Mouse (Mus musculus) C2C12 (cell line): ENCODE measurements around the gene Armh3. TPM values are rescaled to one million over a fixed set of nuclear protein-coding genes. Genes with fewer than 3 reads are reported as not detected.

Experiments used
- H3K27me3 ChIP-seq: one replicate; pipeline ENCODE4 v1.6.1; 2011; ENCODE audit not compliant: control insufficient read depth, insufficient read depth, insufficient read length
- H3K36me3 ChIP-seq: one replicate; pipeline ENCODE4 v1.6.1; 2011; ENCODE audit not compliant: control insufficient read depth, insufficient read depth
- H3K4me3 ChIP-seq: one replicate; pipeline ENCODE4 v1.5.1; 2011; ENCODE audit warnings: mild to moderate bottlenecking, control low read depth; ENCODE audit not compliant: poor library complexity, insufficient read depth, severe bottlenecking
- H3K79me2 ChIP-seq: one replicate; pipeline ENCODE4 v1.6.1; 2011; ENCODE audit not compliant: control insufficient read depth, insufficient read depth
- H3K79me3 ChIP-seq: one replicate; pipeline ENCODE4 v1.6.1; 2011; ENCODE audit warnings: low read depth, control low read depth
- H3ac ChIP-seq: one replicate; pipeline ENCODE3; 2011; ENCODE audit warnings: low read depth; ENCODE audit not compliant: control insufficient read depth, insufficient read length
- CEBPB ChIP-seq: IDR thresholded peaks from one replicate; pipeline ENCODE4 v1.6.1; 2011; ENCODE audit warnings: low read depth, mild to moderate bottlenecking, control low read depth, moderate library complexity
- CTCF ChIP-seq: IDR thresholded peaks from one replicate; pipeline ENCODE4 v1.5.1; 2011; ENCODE audit not compliant: control insufficient read depth, insufficient read depth, insufficient read length
- FOSL1 ChIP-seq: IDR thresholded peaks from one replicate; pipeline ENCODE4 v1.8.0; 2011; ENCODE audit warnings: mild to moderate bottlenecking, low read length; ENCODE audit not compliant: poor library complexity, insufficient read depth, severe bottlenecking
- MAX ChIP-seq: IDR thresholded peaks from one replicate; pipeline ENCODE4 v1.6.1; 2011; ENCODE audit warnings: mild to moderate bottlenecking, control low read depth
- MYOD1 ChIP-seq: IDR thresholded peaks from one replicate; pipeline ENCODE4 v1.6.1; 2011; ENCODE audit warnings: low read depth; ENCODE audit not compliant: control insufficient read depth, insufficient read length
- MYOG ChIP-seq: IDR thresholded peaks from one replicate; pipeline ENCODE4 v1.6.1; 2011; ENCODE audit not compliant: control insufficient read depth, insufficient read length; ENCODE audit errors: extremely low read depth
- USF1 ChIP-seq: IDR thresholded peaks from one replicate; pipeline ENCODE4 v1.6.1; 2011; ENCODE audit warnings: low read depth, mild to moderate bottlenecking, control low read depth, moderate library complexity
- long read RNA-seq, 2 experiments: library from polyadenylated mRNA; unstranded; transcript quantifications; one replicate each; pipeline ENCODE4 v2.0.0; 2019 to 2020
- polyA plus RNA-seq: library from polyadenylated mRNA; unstranded; fragments of >200 nt; fragmentation: generic; extraction: Trizol; gene quantifications from one replicate; pipeline ENCODE4 v1.2.1, GENCODE M21; 2012; ENCODE audit warnings: missing spikeins

Gene Armh3
- polyA plus RNA-seq: 6.4 TPM
- long read RNA-seq, experiment 1, partial matches to known transcripts: 1 of 12 reads
- long read RNA-seq, experiment 1, other reads (novel, unspliced or antisense): 9 of 12 reads
- long read RNA-seq, experiment 2, transcript Armh3-201 (26 exons, 3,676 nt): major isoform, 43 of 65 reads
- long read RNA-seq, experiment 2, partial matches to known transcripts: 5 of 65 reads
- long read RNA-seq, experiment 2, other reads (novel, unspliced or antisense): 15 of 65 reads

- peaks cover 1% of the 10 kb centered on the region for H3K79me3 ChIP-seq
- TF ChIP-seq MYOD1: no peak
- TF ChIP-seq CTCF: no peak
- TF ChIP-seq FOSL1: no peak
- no peak for TF ChIP-seq CEBPB
- peak; percentile 51 for TF ChIP-seq MAX
- peak within 1 kb of the TSS; percentile 90 for H3ac ChIP-seq
- peak within 1 kb of the TSS; percentile 65 for H3K4me3 ChIP-seq
- peaks cover 15% of the 10 kb centered on the region for H3K79me2 ChIP-seq
- no peaks in the 10 kb centered on the region for H3K27me3 ChIP-seq
- peaks cover 4% of the 10 kb centered on the region for H3K36me3 ChIP-seq
These were observed at the start of gene Armh3 for GRCm38 (mm10) chr19:45997785-45998693. Armh3 (minus strand) TSS chr19:45998488.

DNA sequence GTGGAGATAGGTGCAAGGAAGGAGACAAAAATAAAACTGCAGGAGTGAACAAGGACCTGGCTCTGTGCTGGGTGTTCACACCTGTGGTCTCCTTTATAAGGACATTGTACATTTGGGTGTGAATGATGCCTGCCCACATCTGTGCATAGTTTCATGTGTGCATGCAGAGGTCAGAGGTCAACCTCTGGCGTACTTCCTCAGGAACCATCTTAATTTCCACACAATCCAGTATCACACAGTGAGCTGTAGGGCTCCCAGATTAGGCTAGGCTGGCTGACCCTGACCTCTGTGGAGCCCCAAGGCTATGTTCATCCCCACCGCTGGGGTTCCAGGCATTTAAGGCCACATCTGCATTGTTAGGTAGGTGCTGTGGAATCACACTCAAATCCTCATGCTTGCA lies 49.1 kb upstream of the Armh3 start:
- Histone ChIP-seq H3K27me3 (no peaks in the 10 kb centered on the region), H3ac (no peak overlapping the region), H3K79me3 (peaks cover 20% of the 10 kb centered on the region), H3K4me3 (no peak overlapping the region), H3K36me3 (no peaks in the 10 kb centered on the region), H3K79me2 (peaks cover 25% of the 10 kb centered on the region)
- no peak for TF ChIP-seq CEBPB

- Histone ChIP-seq H3K79me2 (peaks cover 33% of the 10 kb centered on the region), H3K36me3 (no peaks in the 10 kb centered on the region), H3K79me3 (peaks cover 25% of the 10 kb centered on the region), H3K27me3 (no peaks in the 10 kb centered on the region), H3ac (no peak overlapping the region), H3K4me3 (no peak overlapping the region)
- TF ChIP-seq CTCF: no peak
- TF ChIP-seq CEBPB: no peak
- no peak for TF ChIP-seq MYOD1
- TF ChIP-seq MYOG: no peak
- no peak for TF ChIP-seq USF1
- TF ChIP-seq MAX: no peak
- no peak for TF ChIP-seq FOSL1
These were observed 48.3 kb upstream of the Armh3 start for GRCm38 (mm10) chr19:46046621-46047025.

GRCm38 (mm10) chr19:46045696-46046311 lies 47.5 kb upstream of the Armh3 start:
- peak overlapping the region; percentile 76 for H3ac ChIP-seq
- H3K36me3 ChIP-seq: no peaks in the 10 kb centered on the region

DNA sequence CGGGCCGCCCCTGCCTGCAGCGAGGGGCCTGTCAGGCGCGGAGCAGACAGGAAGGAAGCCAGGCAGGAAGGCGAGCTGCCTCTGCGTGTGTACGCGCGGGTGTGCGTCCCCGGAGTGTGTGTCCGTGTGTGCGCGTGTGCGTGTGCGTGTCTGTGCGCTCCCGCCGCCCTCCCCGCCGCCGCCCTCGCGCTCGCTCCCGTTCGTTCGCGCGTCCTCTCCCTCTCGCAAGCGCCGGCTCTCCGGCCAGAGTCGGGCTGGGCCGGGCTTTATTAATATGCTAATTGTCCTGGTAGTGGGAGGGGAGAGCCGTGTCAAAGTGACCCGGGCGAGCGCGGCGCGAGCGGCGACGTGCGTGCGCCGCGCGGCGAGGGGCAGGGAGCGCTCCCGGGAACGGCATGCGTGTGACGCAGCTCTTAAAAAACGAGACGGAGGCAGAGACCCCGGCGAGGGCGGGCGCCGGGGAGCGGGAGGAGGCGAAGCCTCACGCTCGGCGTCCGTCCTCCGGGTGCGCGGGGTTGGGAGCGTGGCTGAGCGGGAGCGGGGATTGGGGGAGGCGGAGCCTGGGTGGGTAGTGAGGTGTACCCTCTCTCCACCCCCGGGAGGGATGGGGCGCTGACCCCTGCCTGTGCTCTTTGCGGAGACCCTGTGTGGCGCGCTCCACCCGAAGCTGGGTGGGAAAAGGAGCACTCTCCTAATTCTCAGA lies 46.9 kb upstream of the Armh3 start, which contains the start of gene Ldb1:
TSS of gene Ldb1 (minus strand) at position 222 of the 703 bp plus-strand sequence.
- Histone ChIP-seq H3K79me3 (peaks cover 36% of the 10 kb centered on the region), H3K36me3 (no peaks in the 10 kb centered on the region), H3ac (peak within 1 kb of the TSS; percentile 76), H3K79me2 (peaks cover 47% of the 10 kb centered on the region), H3K27me3 (no peaks in the 10 kb centered on the region), H3K4me3 (peak within 1 kb of the TSS; percentile 76)
- TF ChIP-seq MYOD1 (no peak), CTCF (no peak), FOSL1 (no peak), USF1 (no peak), CEBPB (no peak), MAX (no peak), MYOG (no peak)

More at GRCm38 (mm10) chr19:46045696-46046311, 47.5 kb upstream of the Armh3 start:
- no peaks in the 10 kb centered on the region for H3K27me3 ChIP-seq
- peaks cover 41% of the 10 kb centered on the region for H3K79me2 ChIP-seq
- peaks cover 32% of the 10 kb centered on the region for H3K79me3 ChIP-seq
- peak overlapping the region; percentile 76 for H3K4me3 ChIP-seq
- no peak for TF ChIP-seq MYOD1
- no peak for TF ChIP-seq CTCF
